Mouse (Mus musculus): Measurements from ENCODE around the gene Arid1b.

The Arid1b gene

DNA sequence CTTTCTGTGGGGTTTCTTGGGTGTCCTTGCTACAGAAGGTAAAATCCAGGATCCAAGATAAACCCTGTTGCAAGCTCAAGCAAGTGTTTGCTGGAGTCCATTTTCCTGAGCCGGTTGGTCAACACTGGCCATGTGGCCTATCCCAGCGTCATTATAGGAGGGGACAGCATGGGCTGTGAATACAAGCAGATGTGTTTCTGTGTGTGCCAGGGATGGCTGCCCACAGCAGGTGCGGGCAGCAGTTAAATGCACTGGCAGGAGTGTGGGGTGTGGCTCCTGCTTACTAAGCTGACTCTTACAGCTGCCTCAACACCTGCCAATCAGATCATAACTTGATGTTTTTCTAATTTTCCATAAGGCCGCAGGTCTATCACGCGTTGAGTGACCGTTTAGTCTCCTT is 336.5 kb downstream of the Arid1b start:
- peaks cover 59% of the 10 kb centered on the region for H3K36me3 ChIP-seq (ENCODE audit: insufficient read depth, low read length)
- TF ChIP-seq CTCF (conservative IDR thresholded peaks at IDR 0.05; ENCODE audit: low read length) (no peak), POU5F1 (IDR thresholded peaks at IDR 0.05; ENCODE audit: borderline replicate concordance, low read length) (no peak), NANOG (IDR thresholded peaks at IDR 0.05; ENCODE audit: borderline replicate concordance, low read length) (no peak)
- peaks cover 23% of the 10 kb centered on the region for H3K27me3 ChIP-seq (ENCODE audit: insufficient read depth, low read length)
- no peak overlapping the region for H3K4me3 ChIP-seq (replicated peaks; ENCODE audit: low read length)
- peaks cover 5% of the 10 kb centered on the region for H3K4me1 ChIP-seq (replicated peaks; ENCODE audit: low read depth, low read length)
- H3K9me3 ChIP-seq (ENCODE audit: low read length) = no peaks in the 10 kb centered on the region

DNA sequence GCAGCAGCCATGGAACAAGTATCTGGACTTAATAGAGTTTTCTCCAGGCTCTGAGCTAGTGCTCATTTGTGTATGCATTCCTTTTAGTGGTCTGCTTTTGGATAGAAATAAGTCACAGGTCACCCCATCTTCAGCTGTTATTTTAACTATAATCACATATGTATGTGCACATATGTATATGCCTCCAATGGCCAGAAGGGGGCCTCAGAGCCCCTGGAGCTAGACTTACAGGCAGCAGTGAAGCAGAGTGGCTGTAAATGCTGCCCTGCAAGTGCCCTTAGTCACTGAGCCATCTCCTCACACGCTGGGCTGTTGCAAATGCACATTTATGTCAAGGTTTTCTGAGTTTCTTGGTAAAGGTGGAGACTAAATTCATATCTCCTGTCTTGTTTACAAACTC is 337.3 kb downstream of the Arid1b start:
- H3K4me3 ChIP-seq (replicated peaks; ENCODE audit: low read length) = no peak overlapping the region
- peaks cover 18% of the 10 kb centered on the region for H3K27me3 ChIP-seq (ENCODE audit: insufficient read depth, low read length)
- peaks cover 59% of the 10 kb centered on the region for H3K36me3 ChIP-seq (ENCODE audit: insufficient read depth, low read length)
- TF ChIP-seq POU5F1 (IDR thresholded peaks at IDR 0.05; ENCODE audit: borderline replicate concordance, low read length) (no peak), CTCF (conservative IDR thresholded peaks at IDR 0.05; ENCODE audit: low read length) (peak; percentile 83)
- H3K9me3 ChIP-seq (ENCODE audit: low read length) = no peaks in the 10 kb centered on the region
- 0 out of 2 replicates have a peak, but pooled peaks cover 1% of the 10 kb centered on the region for H3K4me1 ChIP-seq (replicated peaks; ENCODE audit: low read depth, low read length)

DNA sequence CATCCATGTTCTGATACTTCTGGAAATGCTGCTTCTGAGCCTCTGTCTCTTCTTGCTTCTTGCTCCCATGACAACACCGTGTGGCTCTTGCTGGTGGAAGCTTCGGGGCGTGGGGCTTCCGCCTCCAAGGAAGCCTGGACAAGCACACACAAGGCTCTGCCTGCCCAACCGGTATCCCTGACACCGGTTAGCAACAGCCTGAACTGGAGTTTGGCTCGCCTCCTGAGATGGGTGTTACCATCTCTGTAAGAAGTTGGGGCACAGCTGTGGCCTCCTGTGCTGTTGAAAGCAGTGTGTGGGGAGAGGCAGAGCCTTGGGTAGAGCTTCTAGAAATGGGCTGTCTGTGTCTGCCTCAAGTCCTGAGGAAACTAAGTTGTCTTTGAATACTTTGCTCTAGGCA is 340.4 kb downstream of the Arid1b start:
- no peak for TF ChIP-seq NANOG (IDR thresholded peaks at IDR 0.05; ENCODE audit: borderline replicate concordance, low read length)
- no peak for TF ChIP-seq CTCF (conservative IDR thresholded peaks at IDR 0.05; ENCODE audit: low read length)
- TF ChIP-seq POU5F1 (IDR thresholded peaks at IDR 0.05; ENCODE audit: borderline replicate concordance, low read length) = no peak
- Histone ChIP-seq H3K9me3 (ENCODE audit: low read length) (peaks cover 3% of the 10 kb centered on the region; the same call in 1 of the 2 replicates), H3K36me3 (ENCODE audit: insufficient read depth, low read length) (peaks cover 55% of the 10 kb centered on the region), H3K4me3 (replicated peaks; ENCODE audit: low read length) (no peak overlapping the region), H3K27me3 (ENCODE audit: insufficient read depth, low read length) (no peaks in the 10 kb centered on the region; the same call in 1 of the 2 replicates), H3K4me1 (replicated peaks; ENCODE audit: low read depth, low read length) (peaks cover 5% of the 10 kb centered on the region; the same call in 1 of the 2 replicates)

DNA sequence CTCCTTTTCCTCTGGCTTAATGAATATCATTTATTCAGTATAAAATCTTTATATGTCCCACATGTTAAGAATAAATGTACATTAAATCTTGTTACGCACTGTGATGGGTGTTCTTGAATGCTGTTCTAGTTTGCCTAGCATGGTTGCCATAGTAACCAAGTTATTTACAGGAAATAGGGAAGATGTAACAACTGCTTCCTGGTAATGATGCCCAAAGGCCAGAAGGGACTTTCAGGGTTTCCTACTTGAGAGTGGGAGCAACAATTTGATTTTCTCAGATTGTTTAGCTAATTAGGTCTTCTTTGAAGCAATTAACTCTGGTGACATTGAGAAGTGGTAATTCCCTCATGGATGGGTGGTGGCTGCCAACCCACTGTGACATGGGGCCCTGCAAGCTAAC is 350.3 kb downstream of the Arid1b start:
- H3K9me3 ChIP-seq (ENCODE audit: low read length) = no peaks in the 10 kb centered on the region
- H3K36me3 ChIP-seq (ENCODE audit: insufficient read depth, low read length) = 0 out of 2 replicates have a peak, but pooled peaks cover 5% of the 10 kb centered on the region
- H3K4me1 ChIP-seq (replicated peaks; ENCODE audit: low read depth, low read length) = peaks cover 18% of the 10 kb centered on the region
- TF ChIP-seq NANOG (IDR thresholded peaks at IDR 0.05; ENCODE audit: borderline replicate concordance, low read length) (no peak), POU5F1 (IDR thresholded peaks at IDR 0.05; ENCODE audit: borderline replicate concordance, low read length) (no peak), CTCF (conservative IDR thresholded peaks at IDR 0.05; ENCODE audit: low read length) (no peak)
- peaks cover 25% of the 10 kb centered on the region for H3K27me3 ChIP-seq (ENCODE audit: insufficient read depth, low read length)
- H3K4me3 ChIP-seq (replicated peaks; ENCODE audit: low read length) = no peak overlapping the region

DNA sequence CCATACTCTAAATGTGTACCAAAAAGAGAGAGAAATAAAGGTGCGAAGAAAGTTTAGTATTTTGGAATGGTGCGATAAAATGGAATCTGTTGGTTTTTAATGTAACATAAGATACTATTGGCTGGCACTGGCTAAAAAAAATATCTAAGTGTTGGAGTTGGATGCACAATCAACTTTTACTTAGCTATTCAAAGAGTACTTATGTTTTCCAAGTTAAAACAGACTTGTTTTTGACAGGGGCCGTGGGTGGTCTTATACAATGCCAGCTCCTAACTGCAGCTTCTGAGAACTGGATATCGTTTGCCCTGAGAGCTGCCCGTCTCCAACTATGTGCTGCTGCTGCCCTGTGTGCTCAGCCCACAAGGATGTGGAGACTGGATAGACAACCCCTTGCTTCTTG is 351.7 kb downstream of the Arid1b start:
- H3K36me3 ChIP-seq (ENCODE audit: insufficient read depth, low read length) = 0 out of 2 replicates have a peak, but pooled peaks cover 2% of the 10 kb centered on the region
- TF ChIP-seq POU5F1 (IDR thresholded peaks at IDR 0.05; ENCODE audit: borderline replicate concordance, low read length) (no peak), NANOG (IDR thresholded peaks at IDR 0.05; ENCODE audit: borderline replicate concordance, low read length) (no peak), CTCF (conservative IDR thresholded peaks at IDR 0.05; ENCODE audit: low read length) (no peak)
- H3K4me3 ChIP-seq (replicated peaks; ENCODE audit: low read length) = no peak overlapping the region

DNA sequence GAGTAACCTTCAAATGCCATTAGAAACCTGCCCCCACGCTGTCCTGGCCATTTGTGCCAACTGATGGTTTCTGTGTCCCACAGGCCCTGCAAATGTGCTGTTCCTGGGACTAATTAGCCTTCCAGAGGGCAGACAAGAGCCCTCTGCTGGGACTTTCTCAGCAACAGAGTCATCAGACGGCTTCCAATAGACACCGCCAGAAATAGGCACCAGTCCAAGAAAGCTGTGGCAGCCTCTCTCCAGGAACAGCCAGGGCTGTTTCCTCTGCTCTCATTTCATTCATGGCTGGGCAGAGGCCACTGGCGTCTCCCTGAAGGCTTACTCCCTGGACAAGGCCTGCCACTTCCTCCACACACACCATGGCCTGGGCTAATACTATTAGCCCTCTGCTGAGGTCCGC is 358.8 kb downstream of the Arid1b start:
- Histone ChIP-seq H3K9me3 (ENCODE audit: low read length) (no peaks in the 10 kb centered on the region), H3K36me3 (ENCODE audit: insufficient read depth, low read length) (no peaks in the 10 kb centered on the region), H3K27me3 (ENCODE audit: insufficient read depth, low read length) (peaks cover 8% of the 10 kb centered on the region; the same call in 1 of the 2 replicates), H3K4me3 (replicated peaks; ENCODE audit: low read length) (no peak overlapping the region), H3K4me1 (replicated peaks; ENCODE audit: low read depth, low read length) (no peaks in the 10 kb centered on the region)
- no peak for TF ChIP-seq CTCF (conservative IDR thresholded peaks at IDR 0.05; ENCODE audit: low read length)
- no peak for TF ChIP-seq POU5F1 (IDR thresholded peaks at IDR 0.05; ENCODE audit: borderline replicate concordance, low read length)
- TF ChIP-seq NANOG (IDR thresholded peaks at IDR 0.05; ENCODE audit: borderline replicate concordance, low read length) = no peak

More for the DNA sequence above, 351.7 kb downstream of the Arid1b start:
- H3K27me3 ChIP-seq (ENCODE audit: insufficient read depth, low read length) = peaks cover 19% of the 10 kb centered on the region
- peaks cover 18% of the 10 kb centered on the region for H3K4me1 ChIP-seq (replicated peaks; ENCODE audit: low read depth, low read length)
- no peaks in the 10 kb centered on the region for H3K9me3 ChIP-seq (ENCODE audit: low read length)

DNA sequence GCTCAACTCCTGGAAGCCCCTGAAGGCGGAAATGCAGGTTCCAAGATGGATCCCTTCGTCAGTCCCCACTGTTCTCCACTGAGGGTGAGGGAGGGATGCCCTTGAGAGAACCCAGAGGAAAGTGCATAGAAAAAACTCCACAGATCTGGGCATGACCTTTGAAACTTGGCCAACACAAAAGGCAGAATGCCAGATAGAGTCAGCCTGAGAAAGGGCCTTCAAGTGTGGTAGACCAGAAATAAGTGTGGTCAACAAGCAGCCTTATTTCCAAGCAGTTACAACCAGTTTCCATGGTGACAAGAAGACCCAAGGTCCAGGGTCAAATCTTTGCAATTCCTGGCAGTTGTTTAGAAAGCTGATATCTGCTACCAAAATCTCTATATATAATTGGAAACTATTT is 366.6 kb downstream of the Arid1b start:
- Histone ChIP-seq H3K27me3 (ENCODE audit: insufficient read depth, low read length) (peaks cover 9% of the 10 kb centered on the region), H3K36me3 (ENCODE audit: insufficient read depth, low read length) (no peaks in the 10 kb centered on the region), H3K4me3 (replicated peaks; ENCODE audit: low read length) (no peak overlapping the region), H3K9me3 (ENCODE audit: low read length) (no peaks in the 10 kb centered on the region), H3K4me1 (replicated peaks; ENCODE audit: low read depth, low read length) (peaks cover 7% of the 10 kb centered on the region)
- TF ChIP-seq NANOG (IDR thresholded peaks at IDR 0.05; ENCODE audit: borderline replicate concordance, low read length) = no peak
- TF ChIP-seq POU5F1 (IDR thresholded peaks at IDR 0.05; ENCODE audit: borderline replicate concordance, low read length) = no peak
- no peak for TF ChIP-seq CTCF (conservative IDR thresholded peaks at IDR 0.05; ENCODE audit: low read length)

DNA sequence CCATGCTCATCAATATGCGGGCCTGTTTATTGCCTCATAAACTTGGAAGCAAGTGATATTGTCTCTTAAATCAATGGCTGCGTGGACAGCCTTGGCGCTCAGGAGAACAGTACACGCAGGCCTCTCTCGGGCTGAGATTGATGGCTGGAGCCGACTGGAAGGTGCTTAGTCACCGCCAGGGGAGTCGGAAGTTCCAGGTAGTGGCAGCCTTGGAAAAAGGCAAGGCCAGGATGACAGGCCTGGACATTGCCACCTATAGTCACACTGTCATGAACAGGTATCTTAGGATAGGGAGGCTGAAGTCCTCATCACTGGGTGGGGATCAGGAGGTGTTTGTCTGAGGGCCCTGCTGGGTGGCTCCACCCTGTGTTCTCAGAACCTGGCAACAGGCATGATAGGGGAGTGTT is 371.9 kb downstream of the Arid1b start:
- H3K4me3 ChIP-seq (replicated peaks; ENCODE audit: low read length) = peak overlapping the region; percentile 29; the same call in 1 of the 2 replicates
- peaks cover 9% of the 10 kb centered on the region for H3K4me1 ChIP-seq (replicated peaks; ENCODE audit: low read depth, low read length)
- H3K27me3 ChIP-seq (ENCODE audit: insufficient read depth, low read length) = peaks cover 9% of the 10 kb centered on the region
- no peaks in the 10 kb centered on the region for H3K36me3 ChIP-seq (ENCODE audit: insufficient read depth, low read length)
- H3K9me3 ChIP-seq (ENCODE audit: low read length) = peaks cover 13% of the 10 kb centered on the region
- TF ChIP-seq CTCF (conservative IDR thresholded peaks at IDR 0.05; ENCODE audit: low read length) = no peak
- no peak for TF ChIP-seq NANOG (IDR thresholded peaks at IDR 0.05; ENCODE audit: borderline replicate concordance, low read length)
- TF ChIP-seq POU5F1 (IDR thresholded peaks at IDR 0.05; ENCODE audit: borderline replicate concordance, low read length) = no peak

DNA sequence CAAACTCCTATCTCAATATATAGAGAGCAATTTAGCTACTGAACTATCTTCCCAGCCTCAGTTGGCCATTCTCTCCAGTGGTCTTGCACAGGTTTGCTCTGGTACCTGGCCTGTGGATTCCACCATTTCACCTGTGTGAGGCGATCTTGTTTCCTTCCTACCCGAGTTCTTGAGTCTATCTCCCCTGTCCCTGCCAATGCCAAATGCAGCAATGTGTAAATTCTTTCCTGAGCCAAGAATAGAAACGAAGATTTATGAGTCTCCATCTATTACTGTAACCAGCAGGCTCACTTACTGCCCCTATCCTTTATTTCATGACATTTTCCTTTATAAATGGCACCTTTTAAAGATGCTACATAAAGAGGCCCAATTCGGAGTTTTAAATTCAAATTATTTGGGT is 376.9 kb downstream of the Arid1b start:
- Histone ChIP-seq H3K36me3 (ENCODE audit: insufficient read depth, low read length) (no peaks in the 10 kb centered on the region), H3K4me3 (replicated peaks; ENCODE audit: low read length) (no peak overlapping the region), H3K9me3 (ENCODE audit: low read length) (peaks cover 13% of the 10 kb centered on the region), H3K4me1 (replicated peaks; ENCODE audit: low read depth, low read length) (peaks cover 2% of the 10 kb centered on the region; the same call in 1 of the 2 replicates), H3K27me3 (ENCODE audit: insufficient read depth, low read length) (peaks cover 5% of the 10 kb centered on the region; the same call in 1 of the 2 replicates)
- no peak for TF ChIP-seq POU5F1 (IDR thresholded peaks at IDR 0.05; ENCODE audit: borderline replicate concordance, low read length)
- TF ChIP-seq NANOG (IDR thresholded peaks at IDR 0.05; ENCODE audit: borderline replicate concordance, low read length) = no peak
- TF ChIP-seq CTCF (conservative IDR thresholded peaks at IDR 0.05; ENCODE audit: low read length) = no peak

Measured in E14TG2a.4 (cell line).